Mouse (Mus musculus) E14TG2a.4 (cell line): Measurements from ENCODE around the gene H2-T3.

Source experiments
- CTCF ChIP-seq: conservative IDR thresholded peaks from 2 replicates; pipeline ENCODE4 v1.5.1; 2014; ENCODE audit warnings: low read length
- NANOG ChIP-seq: IDR thresholded peaks from 2 replicates; pipeline ENCODE4 v1.6.1; 2014; ENCODE audit warnings: borderline replicate concordance, low read length, mixed read lengths
- POU5F1 ChIP-seq: IDR thresholded peaks from 2 replicates; pipeline ENCODE4 v1.6.1; 2014; ENCODE audit warnings: low read length, borderline replicate concordance

DNA sequence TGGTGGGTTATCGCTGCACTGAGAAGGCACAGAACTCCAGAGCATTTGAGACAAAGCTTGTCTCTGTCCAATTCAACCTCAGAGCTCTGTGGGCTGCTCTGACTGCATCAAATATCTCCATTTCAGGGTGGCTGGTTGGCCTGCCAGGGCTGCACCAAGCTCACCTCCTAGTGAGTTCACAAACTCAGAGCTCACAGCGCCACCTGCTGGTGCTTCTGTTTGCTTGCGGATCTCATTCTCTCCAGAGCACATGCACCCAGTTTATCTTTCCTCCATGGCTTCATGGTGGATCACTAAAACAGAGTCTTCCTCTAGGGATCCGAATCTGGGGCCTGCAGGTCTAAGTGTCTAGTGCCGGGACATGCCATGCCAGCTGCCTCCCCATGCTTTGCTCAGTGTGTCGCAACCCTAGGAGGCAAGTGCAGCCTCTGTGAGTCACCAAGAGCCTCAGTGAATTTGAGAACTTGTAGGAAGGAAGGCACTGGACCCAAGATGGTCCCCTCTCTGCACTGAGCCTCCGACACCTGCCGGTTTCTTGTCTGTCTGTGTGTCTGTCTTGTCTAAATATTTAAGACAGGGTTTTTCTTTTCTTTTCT lies 3.6 kb upstream of the H2-T3 start:
- TF ChIP-seq CTCF (no peak), POU5F1 (no peak), NANOG (no peak)
